Mouse (Mus musculus) MEL (cell line): Measurements from ENCODE around the gene Mss51. TPM values are rescaled to one million over a fixed set of nuclear protein-coding genes. Genes with fewer than 3 reads are reported as not detected.

ENCODE experiments used
- DNase-seq: peaks from one replicate; pipeline ENCODE4 v3.0.0; 2011; ENCODE audit warnings: low read depth, low spot score
- H3K27ac ChIP-seq: 2 replicates; pipeline ENCODE4 v1.5.1; 2012; ENCODE audit warnings: low read depth, mild to moderate bottlenecking, control low read depth, low read length, moderate library complexity; ENCODE audit not compliant: control insufficient read depth
- H3K27me3 ChIP-seq, 2 experiments: fragments of 150-350 bp in 1 of 2; sonication (generic) in 1 of 2; 2 replicates each; pipeline ENCODE4 v1.6.1; 2012; ENCODE audit warnings: low read length in 2 of 2, mild to moderate bottlenecking in 2 of 2, improper control_type of control experiment in 1 of 2, moderate library complexity in 1 of 2; ENCODE audit not compliant: insufficient read depth in 2 of 2, control insufficient read depth in 1 of 2
- H3K36me3 ChIP-seq, 2 experiments: 2 replicates each; pipeline ENCODE4 v1.6.1; 2012 to 2014; ENCODE audit warnings: low read length in 2 of 2, improper control_type of control experiment in 1 of 2, inconsistent platforms in 1 of 2, mild to moderate bottlenecking in 1 of 2; ENCODE audit not compliant: insufficient read depth in 2 of 2, control insufficient read depth in 1 of 2
- H3K4me1 ChIP-seq, 2 experiments: fragments of 150-350 bp in 1 of 2; sonication (generic) in 1 of 2; 2 replicates each; pipeline ENCODE4 v1.6.1; 2012; ENCODE audit warnings: low read length in 2 of 2, improper control_type of control experiment in 1 of 2, mild to moderate bottlenecking in 1 of 2; ENCODE audit not compliant: insufficient read depth in 2 of 2, control insufficient read depth in 1 of 2
- H3K4me3 ChIP-seq, 2 experiments: fragments of 150-350 bp in 1 of 2; sonication (generic) in 1 of 2; 2 replicates each; pipeline ENCODE4 v1.5.1; 2012; ENCODE audit warnings: low read depth in 2 of 2, low read length in 2 of 2, mild to moderate bottlenecking in 2 of 2, moderate library complexity in 2 of 2, control low read depth in 1 of 2, improper control_type of control experiment in 1 of 2; ENCODE audit not compliant: control insufficient read depth in 1 of 2, insufficient read depth in 1 of 2
- H3K79me2 ChIP-seq: 2 replicates; pipeline ENCODE4 v1.6.1; 2012; ENCODE audit warnings: mild to moderate bottlenecking, low read length, moderate library complexity; ENCODE audit not compliant: control insufficient read depth, poor library complexity, insufficient read depth
- H3K9ac ChIP-seq: 2 replicates; pipeline ENCODE4 v1.6.1; 2012; ENCODE audit warnings: low read depth, mild to moderate bottlenecking, control low read depth, low read length, moderate library complexity; ENCODE audit not compliant: control insufficient read depth, poor library complexity, severe bottlenecking
- H3K9me3 ChIP-seq: fragments of 150-350 bp; sonication (generic); replicated peaks from 2 replicates; pipeline ENCODE4 v1.6.1; 2012; ENCODE audit warnings: mild to moderate bottlenecking, low read length, improper control_type of control experiment, moderate library complexity; ENCODE audit not compliant: insufficient read depth
- ELF1 ChIP-seq: IDR thresholded peaks from 2 replicates; pipeline ENCODE4 v1.6.1; 2014; ENCODE audit warnings: low read depth, mild to moderate bottlenecking, inconsistent platforms, low read length, improper control_type of control experiment, moderate library complexity
- GATA1 ChIP-seq: IDR thresholded peaks from 2 replicates; pipeline ENCODE4 v1.6.1; 2011; ENCODE audit warnings: low read depth, low read length, improper control_type of control experiment
- KAT2A ChIP-seq: conservative IDR thresholded peaks from 2 replicates; pipeline ENCODE4 v1.6.1; 2012; ENCODE audit warnings: low read depth, low read length, improper control_type of control experiment, inconsistent platforms
- MAX ChIP-seq: IDR thresholded peaks from 2 replicates; pipeline ENCODE4 v1.6.1; 2011; ENCODE audit warnings: low read length, improper control_type of control experiment
- NRF1 ChIP-seq: IDR thresholded peaks from 2 replicates; pipeline ENCODE4 v1.6.1; 2014; ENCODE audit warnings: low read depth, mild to moderate bottlenecking, inconsistent platforms, low read length, improper control_type of control experiment, moderate library complexity; ENCODE audit not compliant: poor library complexity, insufficient read depth, severe bottlenecking
- POLR2A ChIP-seq, 2 experiments: IDR thresholded peaks; 2 replicates each; pipeline ENCODE4 v1.6.1; 2011 to 2012; ENCODE audit warnings: low read length in 2 of 2, mild to moderate bottlenecking in 2 of 2, control low read depth in 1 of 2, improper control_type of control experiment in 1 of 2, low read depth in 1 of 2, moderate library complexity in 1 of 2; ENCODE audit not compliant: control insufficient read depth in 1 of 2, insufficient read depth in 1 of 2, poor library complexity in 1 of 2
- RCOR1 ChIP-seq: IDR thresholded peaks from 2 replicates; pipeline ENCODE4 v1.6.1; 2012; ENCODE audit warnings: low read depth, mild to moderate bottlenecking, inconsistent platforms, low read length, improper control_type of control experiment
- TAL1 ChIP-seq: IDR thresholded peaks from 2 replicates; pipeline ENCODE4 v1.6.1; 2012; ENCODE audit warnings: mild to moderate bottlenecking, inconsistent platforms, low read length, moderate library complexity, mixed read lengths
- ZMIZ1 ChIP-seq: IDR thresholded peaks from 2 replicates; pipeline ENCODE4 v1.6.1; 2012; ENCODE audit warnings: low read depth, mild to moderate bottlenecking, inconsistent platforms, low read length, improper control_type of control experiment, moderate library complexity
- polyA plus RNA-seq, 2 experiments: library from polyadenylated mRNA; stranded (reverse) in 1 of 2; unstranded in 1 of 2; fragments of >175 nt in 1 of 2; fragments of >200 nt in 1 of 2; gene quantifications; 2 replicates each; pipeline versions ENCODE4 v1.2.1 to v1.2.4; 2012; ENCODE audit warnings: low replicate concordance in 2 of 2, low read depth in 1 of 2; ENCODE audit not compliant: insufficient read length in 2 of 2, insufficient read depth in 1 of 2, missing spikeins in 1 of 2
- total RNA-seq: library from RNA; depleted of rRNA; stranded (reverse); fragments of 300-350 nt; gene quantifications from 2 replicates; pipeline ENCODE4 v1.2.3, GENCODE M21; 2012; rRNA removed

Mss51 gene
- total and polyA plus RNA-seq, 3 experiments: 0.62 to 1.1 TPM; not detected in 1

GRCm38 (mm10) chr14:20436976-20437375 is 59.7 kb downstream of the Mss51 start:
- no peak overlapping the region for H3K4me3 ChIP-seq
- no peak for TF ChIP-seq GATA1
- TF ChIP-seq RCOR1: no peak
- no peak for TF ChIP-seq KAT2A
- TF ChIP-seq NRF1: no peak
- TF ChIP-seq ELF1: no peak
- TF ChIP-seq MAX: no peak
- TF ChIP-seq ZMIZ1: no peak
- no peak for TF ChIP-seq TAL1
- TF ChIP-seq POLR2A (IDR thresholded peaks at IDR 0.05; ENCODE audit: control insufficient read depth in 1 of 2, insufficient read depth in 1 of 2, low read depth in 1 of 2, low read length in 2 of 2, poor library complexity in 1 of 2): no peak
- no peaks in the 10 kb centered on the region for H3K9me3 ChIP-seq
- no peak overlapping the region for H3K27ac ChIP-seq
- no peaks in the 10 kb centered on the region for H3K27me3 ChIP-seq
- no peaks in the 10 kb centered on the region for H3K4me1 ChIP-seq
- H3K36me3 ChIP-seq: no peaks in the 10 kb centered on the region
- no peaks in the 10 kb centered on the region for H3K79me2 ChIP-seq
- DNase-seq: no peak
- H3K9ac ChIP-seq: no peak overlapping the region

Other genes with a start within 250 kb of the Mss51 start
- not detected in 2 replicates for gene Kcnk16, start 227.7 kb downstream of the Mss51 start, total RNA-seq
- not detected for gene Kcnk16, start 227.7 kb downstream of the Mss51 start, polyA plus RNA-seq
- 9.9 and 10.3 TPM in 2 replicates for gene Nudt13, start 202.2 kb downstream of the Mss51 start, total RNA-seq
- 10 to 100 TPM in 1 of 2 experiments, not detected in 1; 12.3 TPM for gene Nudt13, start 202.2 kb downstream of the Mss51 start, polyA plus RNA-seq
- 58.8 and 64.9 TPM in 2 replicates for gene Ecd, start 148.8 kb downstream of the Mss51 start, total RNA-seq
- gene Ecd, start 148.8 kb downstream of the Mss51 start, polyA plus RNA-seq: 10 to 100 TPM in 1 of 2 experiments, not detected in 1; 72.2 TPM
- 16.1 and 18.9 TPM in 2 replicates for gene Fam149b, start 148.7 kb downstream of the Mss51 start, total RNA-seq
- gene Fam149b, start 148.7 kb downstream of the Mss51 start, polyA plus RNA-seq: 10 to 100 TPM in 1 of 2 experiments, not detected in 1; 25.8 TPM
- 125 and 138 TPM in 2 replicates for gene Dnajc9, start 108.0 kb downstream of the Mss51 start, total RNA-seq
- 100 to 1,000 TPM; 114 to 385 TPM for gene Dnajc9, start 108.0 kb downstream of the Mss51 start, polyA plus RNA-seq
- gene Mrps16, start 103.3 kb downstream of the Mss51 start, total RNA-seq: 119 and 132 TPM in 2 replicates
- gene Mrps16, start 103.3 kb downstream of the Mss51 start, polyA plus RNA-seq: 100 to 1,000 TPM in 1 of 2 experiments, not detected in 1; 112 TPM
- not detected in 2 replicates for gene Cfap70, start 44.7 kb downstream of the Mss51 start, total RNA-seq
- under 1 TPM in 1 of 2 experiments, not detected in 1; 0.11 TPM for gene Cfap70, start 44.7 kb downstream of the Mss51 start, polyA plus RNA-seq
- gene Anxa7, start 16.8 kb downstream of the Mss51 start, total RNA-seq: 44.8 and 52.0 TPM in 2 replicates
- 10 to 100 TPM in 1 of 2 experiments, not detected in 1; 70.3 TPM for gene Anxa7, start 16.8 kb downstream of the Mss51 start, polyA plus RNA-seq
- 20.1 and 20.4 TPM in 2 replicates for gene Ppp3cb, start 49.7 kb upstream of the Mss51 start, total RNA-seq
- 10 to 100 TPM; 32.6 to 62.9 TPM for gene Ppp3cb, start 49.7 kb upstream of the Mss51 start, polyA plus RNA-seq
- 1.2 and 1.5 TPM in 2 replicates for gene Usp54, start 144.2 kb upstream of the Mss51 start, total RNA-seq
- 1 to 10 TPM in 1 of 2 experiments, not detected in 1; 2.6 TPM for gene Usp54, start 144.2 kb upstream of the Mss51 start, polyA plus RNA-seq
- 0.15 TPM in 1 of 2 replicates, not detected in the other for gene Myoz1, start 159.6 kb upstream of the Mss51 start, total RNA-seq
- gene Myoz1, start 159.6 kb upstream of the Mss51 start, polyA plus RNA-seq: under 1 TPM in 1 of 2 experiments, not detected in 1; 0.15 TPM
- 0.04 TPM in 1 of 2 replicates, not detected in the other for gene Synpo2l, start 171.5 kb upstream of the Mss51 start, total RNA-seq
- under 1 TPM in 1 of 2 experiments, not detected in 1; 0.06 TPM for gene Synpo2l, start 171.5 kb upstream of the Mss51 start, polyA plus RNA-seq
- 68.5 and 83.9 TPM in 2 replicates for gene Sec24c, start 177.4 kb upstream of the Mss51 start, total RNA-seq
- gene Sec24c, start 177.4 kb upstream of the Mss51 start, polyA plus RNA-seq: 100 to 1,000 TPM; 121 to 263 TPM
- gene Fut11, start 198.1 kb upstream of the Mss51 start, total RNA-seq: 0.49 and 0.69 TPM in 2 replicates
- gene Fut11, start 198.1 kb upstream of the Mss51 start, polyA plus RNA-seq: 1 to 10 TPM in 1 of 2 experiments, not detected in 1; 1.8 TPM
- gene Chchd1, start 206.1 kb upstream of the Mss51 start, total RNA-seq: 154 and 164 TPM in 2 replicates
- gene Chchd1, start 206.1 kb upstream of the Mss51 start, polyA plus RNA-seq: 100 to 1,000 TPM in 1 of 2 experiments, not detected in 1; 136 TPM
- gene Zswim8, start 210.7 kb upstream of the Mss51 start, total RNA-seq: 14.2 and 16.5 TPM in 2 replicates
- 10 to 100 TPM in 1 of 2 experiments, not detected in 1; 35.5 TPM for gene Zswim8, start 210.7 kb upstream of the Mss51 start, polyA plus RNA-seq
- gene Ndst2, start 237.7 kb upstream of the Mss51 start, total RNA-seq: 34.4 and 39.5 TPM in 2 replicates
- gene Ndst2, start 237.7 kb upstream of the Mss51 start, polyA plus RNA-seq: 10 to 100 TPM; 37.1 to 54.0 TPM